Mouse (Mus musculus) testis, postnatal 10 days (tissue): ENCODE measurements around the gene Hspb7.

Source experiments
- DNase-seq: peaks from one replicate; pipeline ENCODE4 v3.0.0; 2021; ENCODE audit warnings: low spot score

Hspb7 gene

DNA sequence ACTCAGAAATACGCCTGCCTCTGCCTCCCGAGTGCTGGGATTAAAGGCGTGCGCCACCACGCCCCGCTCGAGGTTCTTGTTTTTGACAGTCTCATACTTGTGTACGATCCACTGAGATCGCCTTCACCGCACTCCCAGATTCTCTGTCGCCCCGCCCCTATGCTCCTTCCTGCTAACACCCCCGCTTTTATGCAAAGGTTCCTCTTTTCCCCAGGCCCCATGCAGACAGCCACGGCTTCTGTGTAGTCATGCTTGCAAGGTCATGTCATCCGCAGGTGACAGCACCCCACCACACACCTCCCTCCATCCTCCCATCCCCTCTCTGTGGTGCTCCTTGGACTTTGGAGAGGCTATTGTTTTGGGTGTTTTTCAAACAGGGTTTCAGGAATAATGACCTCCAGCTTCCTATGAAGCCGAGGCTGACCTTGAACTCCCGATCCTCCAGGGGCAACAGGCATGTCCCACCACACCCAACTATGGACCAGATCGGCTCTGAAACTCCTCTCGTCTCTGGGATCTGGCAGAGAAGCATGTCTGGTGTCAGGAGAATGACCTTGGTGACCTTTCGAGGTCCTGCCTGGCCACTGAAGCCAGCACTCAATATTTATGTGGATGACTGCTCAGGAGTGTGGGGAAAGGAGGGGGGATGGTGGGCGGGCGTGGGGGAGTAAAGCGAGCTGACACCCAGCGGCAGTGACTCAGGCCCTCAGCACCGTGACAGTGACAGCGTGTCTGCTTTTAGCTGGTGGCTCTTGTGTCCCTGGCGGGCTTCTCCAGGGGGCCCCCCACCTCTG, 984 bp upstream of the Hspb7 start:
- no peak for DNase-seq

DNA sequence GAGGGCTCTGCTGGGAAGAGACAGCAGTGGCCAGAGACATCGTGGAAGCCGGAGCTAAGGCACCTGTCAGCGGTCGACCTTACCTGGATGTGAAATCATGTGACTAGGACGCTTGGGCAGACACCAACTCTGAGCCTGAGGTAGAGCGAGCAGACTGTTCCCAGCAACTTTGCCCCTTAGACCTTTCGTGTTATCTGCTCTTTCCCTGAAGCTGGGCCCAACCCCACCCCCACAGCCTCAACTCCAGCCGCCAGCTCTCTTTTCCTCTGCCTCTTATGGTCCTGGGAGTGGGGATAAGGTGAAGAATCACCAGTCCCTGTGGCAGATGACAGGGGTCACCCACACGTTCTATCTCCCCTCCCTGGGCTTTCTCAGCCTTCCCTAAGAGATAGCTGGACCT, 307 bp downstream of the Hspb7 start:
- DNase-seq = no peak

DNA sequence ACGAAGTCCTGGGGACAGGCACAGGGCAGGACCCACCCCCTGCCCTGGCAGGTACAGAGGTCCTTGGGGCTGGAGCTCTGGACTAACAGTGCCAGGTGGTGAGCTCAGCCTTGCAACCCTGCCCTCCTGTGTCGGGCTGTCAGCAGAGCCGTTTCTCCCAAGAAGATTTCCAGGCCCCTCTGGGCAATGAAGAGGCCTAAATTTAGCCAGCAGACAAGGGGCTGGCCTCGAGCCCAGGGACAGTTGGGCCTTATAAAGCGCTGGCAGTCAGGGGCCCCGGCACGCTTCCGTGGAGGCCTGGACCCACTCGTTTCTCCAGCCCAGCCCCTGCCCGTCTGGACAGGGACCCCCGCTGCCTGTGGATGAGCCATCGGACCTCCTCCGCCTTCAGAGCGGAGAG, 844 bp downstream of the Hspb7 start:
- peak; percentile 77 for DNase-seq

DNA sequence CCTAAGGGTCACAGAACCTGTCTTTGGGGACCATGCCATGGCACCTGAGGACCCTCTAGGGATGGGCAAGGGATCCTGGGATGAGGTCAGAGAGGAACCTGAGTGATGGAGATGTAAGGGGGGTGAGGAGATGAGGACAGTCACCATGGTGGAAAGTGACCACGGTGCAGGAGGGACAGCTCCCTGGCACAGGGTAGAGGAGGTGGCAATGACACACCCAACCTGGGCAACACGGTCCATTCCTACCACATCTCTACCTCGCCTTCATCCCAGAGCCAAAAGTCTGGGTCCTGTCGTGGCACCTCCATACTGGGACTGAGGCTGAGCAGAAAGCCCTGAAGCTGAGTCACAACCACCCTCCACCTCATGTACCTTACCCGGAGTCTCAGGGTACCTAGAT, 2.3 kb downstream of the Hspb7 start:
- no peak for DNase-seq

DNA sequence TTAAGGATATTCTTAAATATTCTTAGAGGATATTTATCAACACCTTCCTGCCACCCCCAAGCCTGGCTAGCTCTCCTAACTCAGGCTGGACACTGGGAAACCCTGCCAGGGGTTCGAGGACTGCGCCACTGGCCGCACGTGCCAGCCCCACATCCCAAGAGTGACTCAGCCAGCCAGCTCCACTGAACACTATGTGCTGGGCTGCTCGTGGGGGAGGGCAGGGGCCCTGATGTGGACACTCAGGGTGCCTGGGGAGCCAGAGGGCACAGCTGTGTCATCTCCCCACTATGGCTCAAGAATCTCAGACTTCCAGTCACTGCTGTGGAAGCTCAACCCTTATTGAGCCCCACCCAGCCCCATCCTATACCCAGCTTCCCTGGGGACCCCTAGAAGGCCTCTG, 2.7 kb downstream of the Hspb7 start:
- DNase-seq = no peak

DNA sequence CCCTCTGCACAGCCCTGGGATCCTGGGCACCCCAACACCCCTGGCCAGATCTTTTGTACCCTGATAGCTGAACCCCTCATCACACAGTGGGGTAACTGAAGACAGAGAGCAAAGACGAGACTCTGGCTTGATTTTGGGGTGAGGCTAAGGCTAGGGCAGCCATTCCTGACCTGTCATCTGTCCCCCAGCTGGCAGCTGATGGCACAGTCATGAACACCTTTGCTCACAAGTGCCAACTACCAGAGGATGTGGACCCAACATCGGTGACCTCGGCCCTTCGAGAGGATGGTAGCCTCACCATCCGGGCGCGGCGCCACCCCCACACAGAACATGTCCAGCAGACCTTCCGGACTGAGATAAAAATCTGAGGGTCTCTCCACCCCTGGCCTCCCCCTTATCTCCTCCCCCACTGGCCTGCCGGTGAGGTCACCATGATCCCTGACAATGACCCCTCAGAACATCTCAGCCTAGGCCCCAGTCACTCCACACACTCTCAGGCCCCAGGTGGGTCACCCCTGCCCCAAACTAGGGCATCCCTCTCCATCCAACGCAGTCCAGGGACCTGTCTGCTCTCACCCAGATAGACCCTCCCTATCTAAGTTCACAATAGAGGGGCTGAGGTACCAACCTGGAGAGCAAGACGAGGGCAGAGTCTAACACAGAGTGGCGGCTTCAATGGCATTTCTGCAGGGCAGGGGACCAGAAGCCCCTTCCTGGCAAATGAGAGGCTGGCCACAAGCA, 3.3 kb downstream of the Hspb7 start:
- DNase-seq = no peak

DNA sequence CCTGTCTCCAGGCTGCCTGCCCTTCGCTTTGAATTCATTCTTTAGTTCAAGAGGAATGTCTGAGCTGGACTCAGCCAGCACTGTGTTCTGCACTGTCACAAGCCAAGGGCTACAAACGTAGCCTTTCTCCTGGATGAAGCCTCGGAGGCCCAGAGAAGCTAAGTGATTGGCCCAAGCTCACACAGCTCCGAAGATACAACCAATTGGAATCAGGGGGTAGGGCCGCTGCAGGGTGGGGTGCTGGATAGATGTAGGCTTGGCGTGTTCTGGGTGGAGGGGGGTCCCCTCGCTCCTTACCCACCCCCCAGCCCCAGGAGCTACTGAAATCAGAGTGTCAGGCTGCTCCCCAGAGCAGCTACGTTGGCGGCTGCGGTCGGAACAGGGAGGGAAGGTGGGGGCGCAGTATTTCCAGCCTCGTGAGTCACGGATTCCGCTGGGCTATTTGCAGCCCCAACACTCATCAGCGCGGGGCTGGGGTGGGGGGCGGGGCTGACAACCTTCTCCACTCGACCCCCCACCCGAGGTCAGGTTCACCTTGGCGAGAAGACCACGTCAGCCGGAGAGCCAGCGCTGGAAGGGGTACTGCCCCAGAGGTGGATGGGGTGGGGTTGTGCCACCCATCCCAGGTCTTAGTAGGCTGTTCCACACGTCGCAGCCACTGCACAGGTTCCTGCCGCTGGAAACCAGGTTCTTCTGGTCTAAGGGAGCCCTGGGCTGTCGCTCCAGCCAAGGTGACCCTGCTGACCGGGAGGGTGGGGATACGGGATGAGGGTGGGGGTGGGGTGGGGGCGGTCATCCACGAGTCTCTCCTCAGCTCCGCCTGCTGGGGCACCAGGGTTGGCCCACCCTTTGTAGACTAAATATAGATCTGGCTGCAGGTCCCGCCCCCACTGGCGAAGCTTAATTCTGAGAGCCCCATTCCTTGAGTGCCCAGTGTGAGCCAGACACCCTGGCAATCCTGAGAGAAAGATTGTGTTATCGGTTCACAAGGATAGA, 5.2 kb downstream of the Hspb7 start:
- no peak for DNase-seq

DNA sequence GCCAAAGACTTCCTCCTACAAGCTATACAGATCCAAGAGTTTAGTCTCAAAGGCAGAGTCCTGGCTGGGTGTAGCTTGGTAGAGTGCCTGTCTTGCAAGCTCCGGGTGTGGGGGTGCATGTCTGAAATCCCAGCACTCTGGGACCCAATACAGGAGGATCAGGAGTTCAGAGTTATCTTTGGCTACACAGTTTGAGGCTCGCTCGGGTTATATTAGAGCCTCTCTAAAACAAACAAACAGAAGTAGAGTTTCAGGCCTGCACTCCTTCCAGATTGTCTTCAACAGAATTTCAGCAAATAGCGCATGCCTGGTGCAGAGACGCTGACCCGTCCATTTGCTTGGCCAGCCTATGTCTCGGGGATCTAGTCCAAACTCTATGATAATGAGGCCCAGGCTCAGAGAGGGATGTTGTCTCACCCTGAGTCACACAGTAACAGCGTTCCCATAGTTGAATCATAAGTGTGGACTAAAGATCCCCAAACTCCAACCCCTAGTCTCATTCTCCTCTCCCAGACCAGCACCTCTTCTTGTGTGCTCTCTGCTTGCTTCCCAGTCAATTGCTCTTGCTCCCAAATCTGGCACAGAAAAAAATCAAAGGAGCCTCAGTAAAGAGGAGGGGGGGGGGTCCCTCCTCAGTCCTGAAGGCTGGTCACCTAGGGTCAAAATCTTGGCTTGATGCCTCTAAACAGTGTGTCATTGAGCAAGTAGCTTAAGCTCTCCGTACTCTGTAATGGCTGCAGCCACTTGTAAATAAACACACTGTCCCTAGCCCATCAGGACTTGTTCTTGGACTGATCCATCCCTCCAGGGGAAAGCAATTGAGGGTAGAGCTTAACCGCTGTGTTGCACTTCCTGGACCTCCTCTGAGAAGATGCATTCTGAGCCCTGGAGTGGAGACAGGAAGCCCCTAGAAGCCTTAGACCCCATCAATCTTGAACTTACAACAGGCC, 6.5 kb downstream of the Hspb7 start:
- no peak for DNase-seq

DNA sequence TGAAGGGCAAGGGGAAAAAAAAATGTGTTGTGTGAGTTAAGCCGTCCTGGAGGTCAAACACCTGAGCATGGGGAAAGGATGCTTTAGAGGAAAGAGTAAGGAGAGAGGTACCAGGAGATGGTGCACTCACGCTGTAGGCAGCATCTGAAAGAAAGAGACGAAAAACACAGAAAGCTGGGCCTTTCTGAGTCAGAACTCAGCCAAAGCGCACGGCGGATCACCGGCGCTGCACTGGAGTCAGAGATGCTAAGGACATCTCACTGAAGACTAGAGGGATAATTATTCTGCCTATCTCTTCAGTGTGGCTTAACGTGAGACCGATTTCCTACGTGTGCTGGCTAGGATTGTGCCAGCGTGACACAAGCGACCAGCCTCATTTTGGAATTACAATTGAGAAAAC, 7.3 kb downstream of the Hspb7 start:
- no peak for DNase-seq

DNA sequence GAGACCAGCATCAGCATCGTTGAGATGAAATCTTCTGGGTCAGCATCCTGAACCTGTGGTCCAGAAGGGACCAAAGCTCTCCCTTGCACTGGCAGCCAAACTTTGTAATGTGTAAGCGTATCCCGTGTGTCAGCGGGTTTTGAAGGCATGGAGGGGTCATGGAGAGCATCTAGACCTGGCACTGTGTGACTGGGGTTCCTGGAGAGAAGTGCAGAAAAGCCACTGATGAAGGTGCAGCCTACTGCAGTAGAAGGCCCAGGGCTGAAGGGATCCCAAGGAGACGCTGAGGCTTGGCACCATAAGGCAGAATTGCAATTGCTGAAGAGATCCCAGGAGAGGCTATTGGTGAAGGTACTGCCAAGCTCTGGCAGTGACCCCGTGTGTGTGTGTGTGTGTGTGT, 8.8 kb downstream of the Hspb7 start:
- no peak for DNase-seq

DNA sequence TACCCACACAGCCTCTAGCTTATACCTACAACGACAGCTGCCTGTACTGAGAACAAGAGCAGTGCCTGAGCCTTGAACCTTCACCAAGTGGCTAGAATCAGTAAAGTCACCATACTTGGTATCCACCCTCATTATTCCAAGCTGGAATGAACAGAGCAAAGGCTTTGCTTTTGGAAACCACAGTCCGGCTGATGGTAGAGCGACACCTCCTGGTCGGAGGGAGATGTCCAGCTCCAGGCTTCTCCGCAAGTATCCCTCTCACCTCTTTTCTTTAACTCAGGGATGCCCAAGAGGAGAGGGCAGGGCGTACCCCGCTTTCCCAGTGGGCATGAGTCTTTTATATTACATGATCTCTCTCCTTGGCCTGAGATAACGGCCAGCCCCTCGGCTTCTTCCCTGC, 9.3 kb downstream of the Hspb7 start:
- DNase-seq = no peak

DNA sequence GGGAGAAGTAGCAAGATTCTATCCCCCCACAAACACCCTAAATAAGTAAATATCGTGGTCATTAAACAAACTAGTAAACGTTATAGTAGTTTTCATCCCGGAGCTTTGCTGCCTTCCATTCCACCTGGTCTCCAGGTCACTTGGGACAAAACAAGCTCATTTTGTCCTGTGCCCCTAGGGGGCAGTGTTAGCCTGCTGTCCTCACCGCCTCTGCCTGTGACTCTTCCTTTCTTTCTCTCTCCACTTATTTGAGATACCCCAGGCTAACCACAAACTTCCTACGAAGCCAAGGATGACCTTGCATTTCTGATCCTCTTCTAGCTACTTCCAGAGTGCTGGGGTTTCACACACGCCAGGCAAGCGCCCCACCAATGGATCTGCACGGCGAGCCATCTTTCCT, 10.4 kb downstream of the Hspb7 start:
- peak; percentile 81 for DNase-seq

DNA sequence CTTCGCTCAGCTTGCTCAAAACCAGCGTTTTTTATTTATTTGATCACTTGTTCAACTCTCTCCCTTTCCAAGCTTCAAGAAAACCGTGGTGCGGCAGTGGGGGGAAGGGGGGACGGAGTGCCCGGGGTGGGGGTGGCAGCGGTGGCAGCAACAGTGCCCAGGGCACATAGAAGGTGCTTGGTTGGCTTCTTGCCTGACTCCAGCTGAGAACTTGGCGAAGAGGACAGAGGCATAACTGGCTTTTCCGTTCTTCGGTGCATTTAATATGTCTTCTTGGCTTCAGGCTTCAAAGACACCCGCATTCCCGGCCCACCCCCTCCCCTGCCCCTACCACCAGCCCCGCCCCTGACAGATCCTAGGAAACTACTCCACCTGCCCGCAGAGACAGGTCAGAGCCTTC, 12.1 kb downstream of the Hspb7 start:
- DNase-seq = no peak

DNA sequence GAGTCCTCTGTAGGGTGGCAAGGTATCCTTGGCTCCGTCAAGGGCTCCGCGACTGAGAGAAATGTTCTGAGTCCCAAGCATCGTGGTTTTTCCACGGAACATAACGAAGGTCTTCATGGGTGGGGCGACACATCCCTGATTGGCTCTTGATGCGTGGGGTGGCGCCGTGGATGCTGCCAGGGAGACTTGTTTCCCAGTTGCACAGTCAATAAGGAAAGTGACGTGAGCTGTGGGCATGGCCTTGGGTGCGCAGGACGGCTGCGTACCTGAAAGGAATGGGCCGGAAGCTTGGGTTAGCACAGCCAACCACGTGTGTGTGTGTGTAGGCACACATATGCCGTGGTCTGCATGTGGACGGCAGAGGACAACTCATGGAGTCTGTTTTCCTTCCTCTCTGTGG, 12.6 kb downstream of the Hspb7 start:
- DNase-seq = no peak

DNA sequence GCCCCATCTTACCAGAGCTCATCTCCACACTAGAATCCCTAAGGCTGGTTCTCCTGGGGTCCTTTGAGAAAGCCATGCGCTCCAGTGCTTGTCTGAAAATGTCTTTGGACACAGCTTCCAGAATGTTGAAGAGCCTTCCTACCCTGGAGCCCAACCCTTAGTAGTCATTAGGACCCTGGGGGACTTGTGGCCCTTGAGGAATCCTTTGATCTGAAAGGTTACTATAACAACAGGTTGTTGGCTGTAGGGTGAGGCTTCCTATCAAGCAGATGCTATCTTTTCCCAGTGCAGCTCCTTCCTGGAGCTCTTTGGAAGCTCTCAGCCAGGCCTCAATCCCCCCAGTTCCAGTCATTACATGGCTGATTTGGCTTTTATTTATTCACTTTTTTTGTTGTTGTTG, 15.4 kb downstream of the Hspb7 start, which contains the start of gene Srarp:
Srarp (minus strand) TSS at position 132 of the 400 bp plus-strand sequence.
- DNase-seq = no peak

DNA sequence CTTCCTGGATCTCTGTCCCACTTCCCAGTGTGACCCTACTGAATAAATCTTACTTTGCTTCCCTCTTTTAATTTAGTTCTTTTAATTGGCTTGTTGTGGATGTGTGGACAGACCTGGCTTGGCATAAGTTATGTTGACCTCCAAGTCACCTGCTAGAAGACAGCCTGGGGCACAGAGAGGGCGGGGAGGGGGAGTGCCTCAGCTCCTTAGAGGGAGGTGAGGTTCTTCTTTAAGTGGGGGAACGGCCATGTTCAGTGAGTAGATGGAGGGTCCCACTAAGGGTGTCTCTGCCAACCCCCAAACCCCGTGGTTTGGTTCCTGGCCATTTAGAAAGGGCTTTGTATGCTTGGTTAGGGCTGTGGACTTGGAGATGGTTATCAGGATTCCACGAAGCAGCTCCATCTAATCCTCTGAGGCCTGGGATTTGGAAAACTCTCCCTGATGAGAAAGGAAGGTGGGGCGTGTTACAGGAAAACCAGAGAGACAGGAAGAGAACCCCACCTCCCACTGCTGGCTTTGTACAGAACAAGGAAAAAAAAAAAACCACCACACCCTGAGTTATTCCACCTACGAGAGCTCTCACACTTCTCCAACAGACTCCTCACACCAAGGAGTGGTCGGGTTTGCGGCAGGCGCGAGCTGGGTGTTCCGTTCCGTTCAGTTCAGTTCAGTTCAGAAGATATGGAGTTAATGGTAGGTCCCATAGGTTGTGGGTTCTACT, 18.7 kb downstream of the Hspb7 start:
- DNase-seq = no peak

DNA sequence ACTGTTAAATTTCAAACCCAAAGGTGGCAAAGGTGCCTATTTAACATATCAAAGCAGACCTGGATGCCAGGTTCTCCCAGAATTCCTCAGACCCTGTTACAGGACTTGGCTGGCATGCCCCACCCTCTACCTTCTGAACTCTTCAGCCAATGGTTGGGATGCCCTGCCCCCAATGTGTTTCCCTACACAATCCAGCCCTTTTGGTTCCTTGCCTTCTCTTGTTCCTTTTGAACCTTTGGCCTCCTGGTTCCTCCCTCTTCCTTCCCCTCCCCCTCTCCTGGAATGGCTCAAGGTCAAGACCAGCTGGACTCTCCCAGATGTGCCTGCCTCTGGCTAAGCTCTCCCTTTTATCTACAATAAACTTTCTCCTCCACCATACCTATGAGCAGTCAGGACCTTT, 20.3 kb downstream of the Hspb7 start:
- DNase-seq = no peak

DNA sequence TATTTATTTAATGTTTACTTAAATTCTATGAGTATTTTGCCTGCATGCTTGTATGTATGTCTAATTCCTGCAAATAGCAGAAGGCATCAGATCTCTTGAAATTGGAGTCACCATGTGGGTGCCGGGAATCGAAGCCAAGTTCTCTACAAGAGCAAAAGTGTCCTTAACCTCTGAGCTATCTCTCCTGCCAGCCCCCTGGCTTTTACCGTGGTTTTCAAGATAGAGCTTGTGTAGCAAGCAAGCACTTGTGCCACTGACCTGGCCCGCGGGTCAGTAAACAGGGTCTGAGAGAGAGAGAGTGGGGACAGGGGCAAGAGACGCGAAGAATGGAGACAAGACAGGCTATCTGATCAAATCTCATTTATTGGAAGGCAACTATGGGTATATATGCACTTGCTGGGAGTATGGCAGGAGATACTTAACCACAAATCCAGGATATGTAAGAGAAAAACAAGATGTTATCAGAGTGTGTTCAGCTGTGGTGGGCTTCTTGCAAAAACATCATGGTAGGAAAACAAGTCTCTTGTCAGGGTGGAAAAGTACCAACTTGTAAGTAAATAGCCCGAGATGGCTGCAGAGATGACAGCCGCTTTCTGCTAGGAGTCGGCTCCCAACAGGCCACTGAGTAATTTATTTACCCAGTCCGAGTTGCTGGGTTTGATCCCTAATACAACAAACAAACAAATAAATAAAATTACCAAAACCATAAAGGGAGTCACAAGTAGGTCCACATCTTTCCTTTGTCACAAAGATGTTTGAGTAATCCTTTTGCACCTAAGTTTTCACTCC, 23.3 kb downstream of the Hspb7 start:
- no peak for DNase-seq

DNA sequence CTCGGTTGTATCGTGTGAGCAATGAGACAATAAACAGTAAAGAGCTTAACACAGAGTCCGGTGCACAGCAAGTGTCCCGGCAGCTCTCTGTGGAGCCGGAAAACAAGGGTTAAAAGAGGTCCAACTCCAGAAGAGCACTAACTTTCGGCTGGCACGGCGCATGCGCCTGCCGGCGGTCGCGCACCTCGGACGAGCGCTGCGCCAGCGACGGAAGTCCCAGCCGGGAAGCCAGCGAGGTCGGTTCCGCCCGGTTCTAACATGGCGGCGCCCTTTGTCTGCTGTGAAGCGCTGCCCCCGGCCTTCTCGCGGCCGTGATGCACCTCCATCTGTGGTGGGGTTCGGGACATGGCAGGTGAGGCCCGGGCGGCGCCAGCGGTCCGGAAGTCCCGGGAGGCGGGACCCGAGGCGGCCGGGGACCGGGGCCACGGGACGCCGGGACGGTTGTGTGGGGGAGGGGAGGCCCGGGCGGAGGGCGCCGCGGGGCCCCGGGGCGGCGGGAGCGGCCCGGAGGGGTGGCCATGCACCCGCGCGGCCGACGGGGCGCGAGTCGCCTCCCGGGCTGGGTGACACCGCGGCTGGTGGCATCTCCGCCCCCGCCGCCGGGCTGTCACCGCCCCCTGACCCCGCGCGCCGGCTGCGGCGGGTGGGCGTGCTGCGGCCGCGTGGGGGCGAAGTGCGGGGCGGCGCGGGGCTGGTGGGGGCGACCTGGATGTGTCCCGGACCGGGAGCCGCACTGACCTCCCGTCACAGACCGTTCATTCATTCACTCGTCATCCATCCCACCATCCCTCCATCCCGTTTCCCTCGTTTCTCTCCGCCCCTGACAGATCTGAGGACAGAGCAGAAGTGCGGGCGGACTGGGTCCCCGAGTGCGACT, 24.1 kb downstream of the Hspb7 start, which contains the start of gene Zbtb17:
Zbtb17 (plus strand) TSS at position 204 of the 877 bp plus-strand sequence.
- DNase-seq = peak; percentile 95
